Mouse (Mus musculus) thymus, adult 2 months (tissue): ENCODE data around the gene Mmel1. TPM values are rescaled to one million over a fixed set of nuclear protein-coding genes. Genes with fewer than 3 reads are reported as not detected.

ENCODE experiments used
- DNase-seq: peaks from one replicate; pipeline ENCODE4 v3.0.0; 2021
- H3K27ac ChIP-seq: fragments of 200-500 bp; 2 replicates; pipeline ENCODE4 v1.5.1; 2012; ENCODE audit warnings: low read length, control low read depth; ENCODE audit not compliant: control insufficient read depth, insufficient read depth
- H3K27me3 ChIP-seq: fragments of 200-500 bp; 2 replicates; pipeline ENCODE4 v1.6.1; 2012; ENCODE audit warnings: mild to moderate bottlenecking, low read length, moderate library complexity, mixed read lengths; ENCODE audit not compliant: control insufficient read depth, insufficient read depth
- H3K36me3 ChIP-seq: fragments of 200-500 bp; 2 replicates; pipeline ENCODE4 v1.6.1; 2012; ENCODE audit warnings: mild to moderate bottlenecking, low read length, moderate library complexity; ENCODE audit not compliant: control insufficient read depth, insufficient read depth
- H3K4me1 ChIP-seq: fragments of 200-500 bp; replicated peaks from 2 replicates; pipeline ENCODE4 v1.6.1; 2012; ENCODE audit warnings: low read length; ENCODE audit not compliant: control insufficient read depth, insufficient read depth
- H3K4me3 ChIP-seq: fragments of 200-500 bp; 2 replicates; pipeline ENCODE4 v1.5.1; 2012; ENCODE audit warnings: mild to moderate bottlenecking, low read length, control low read depth, moderate library complexity; ENCODE audit not compliant: control insufficient read depth, insufficient read depth
- CTCF ChIP-seq: fragments of 200-500 bp; IDR thresholded peaks from 2 replicates; pipeline ENCODE4 v1.5.1; 2012; ENCODE audit warnings: mild to moderate bottlenecking, control low read depth, low read length, moderate library complexity, borderline replicate concordance; ENCODE audit not compliant: control insufficient read depth, poor library complexity, insufficient read depth; ENCODE audit errors: extremely low read depth
- POLR2A ChIP-seq: fragments of 200-500 bp; IDR thresholded peaks from 2 replicates; pipeline ENCODE4 v1.6.1; 2012; ENCODE audit warnings: mild to moderate bottlenecking, low read length, control low read depth, moderate library complexity; ENCODE audit not compliant: control insufficient read depth, poor library complexity, insufficient read depth; ENCODE audit errors: extremely low read depth
- WGBS: fragments of 180-500 bp; shearing (Covaris S2); methylation state at CpG from one replicate; pipeline ENCODE4 v1.1.7; 2018; 5-methylcytosine and 5-hydroxymethylcytosine counted together
- polyA plus RNA-seq: library from polyadenylated mRNA; depleted of rRNA; stranded (reverse); fragments of >200 nt; gene quantifications from 2 replicates; pipeline ENCODE4 v1.2.3, GENCODE M21; 2012

The Mmel1 gene
- polyA plus RNA-seq, 1 experiment = 0.23 TPM

DNA sequence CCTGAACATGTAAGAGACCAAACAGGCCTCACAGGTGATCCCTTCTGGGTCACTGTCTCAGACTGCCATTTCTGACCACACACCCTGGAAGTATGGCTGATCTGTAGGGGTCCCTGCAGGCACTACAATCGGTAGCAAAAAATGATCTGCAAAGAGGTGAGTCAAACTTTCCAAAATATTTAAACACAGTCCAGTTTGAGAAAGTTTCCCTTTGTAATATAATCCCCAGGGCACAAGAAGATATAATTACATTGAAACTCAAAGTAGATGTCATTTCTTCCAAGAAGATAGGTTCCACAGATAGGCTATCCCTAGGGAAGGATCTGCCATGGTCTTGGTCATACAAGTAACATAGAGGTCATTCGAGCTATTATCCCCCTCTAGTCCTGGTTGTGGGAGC is 33.0 kb downstream of the Mmel1 start:
- Histone ChIP-seq H3K27me3 (no peaks in the 10 kb centered on the region), H3K4me3 (no peak overlapping the region), H3K36me3 (no peaks in the 10 kb centered on the region), H3K4me1 (peaks cover 19% of the 10 kb centered on the region), H3K27ac (no peak overlapping the region)
- TF ChIP-seq CTCF (no peak), POLR2A (no peak)
- 96% methylated on average over 2 of the region's 2 CpGs for WGBS
- DNase-seq = no peak

DNA sequence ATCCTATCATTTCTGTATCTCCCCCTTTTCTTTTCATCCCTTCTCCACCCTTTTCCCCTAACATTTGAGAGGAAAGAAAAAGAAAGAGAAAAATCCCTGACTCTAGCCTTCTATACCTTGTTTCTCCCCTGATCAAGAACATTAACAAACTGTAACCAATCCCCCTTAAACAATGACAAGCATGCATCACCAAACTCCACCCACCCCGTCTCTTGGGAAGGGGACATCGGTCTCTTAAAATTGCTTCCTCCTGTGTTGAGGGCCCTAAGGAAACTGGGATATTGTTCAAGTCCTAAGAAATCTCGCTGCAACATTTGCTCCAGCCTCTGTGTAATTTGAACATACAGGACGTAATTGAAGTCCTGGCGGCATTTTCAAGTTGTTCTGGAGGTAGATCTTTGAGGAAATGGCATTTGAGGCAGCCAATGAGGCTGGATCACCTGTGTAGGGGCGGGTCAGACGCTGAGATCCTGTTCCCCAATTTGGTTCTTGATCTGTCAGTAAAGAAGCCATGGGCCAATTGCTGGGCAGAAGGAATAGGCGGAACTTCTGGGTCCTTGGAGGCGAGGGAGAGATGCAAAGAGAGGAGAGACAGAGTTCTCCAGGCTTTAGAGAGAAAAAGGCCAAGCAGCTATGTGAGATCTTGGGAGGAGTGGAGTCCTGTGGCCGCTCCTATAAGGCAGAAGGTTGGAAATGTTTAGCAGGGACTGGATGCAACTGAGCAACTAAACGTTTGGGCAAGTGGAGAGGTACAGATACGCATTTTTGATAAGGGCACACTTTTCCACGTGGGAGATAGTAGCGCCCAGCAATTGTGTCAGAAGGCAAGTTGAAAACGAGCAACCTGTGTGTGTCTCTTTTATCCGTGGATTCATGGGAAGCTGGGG is 35.0 kb downstream of the Mmel1 start:
- H3K27ac ChIP-seq = no peak overlapping the region
- TF ChIP-seq CTCF (no peak), POLR2A (no peak)
- H3K4me3 ChIP-seq = peak overlapping the region; percentile 36
- peaks cover 9% of the 10 kb centered on the region for H3K4me1 ChIP-seq
- WGBS = under 1% methylated on average over 16 of the region's 16 CpGs
- H3K27me3 ChIP-seq = no peaks in the 10 kb centered on the region
- peak; percentile 91 for DNase-seq
- no peaks in the 10 kb centered on the region for H3K36me3 ChIP-seq

DNA sequence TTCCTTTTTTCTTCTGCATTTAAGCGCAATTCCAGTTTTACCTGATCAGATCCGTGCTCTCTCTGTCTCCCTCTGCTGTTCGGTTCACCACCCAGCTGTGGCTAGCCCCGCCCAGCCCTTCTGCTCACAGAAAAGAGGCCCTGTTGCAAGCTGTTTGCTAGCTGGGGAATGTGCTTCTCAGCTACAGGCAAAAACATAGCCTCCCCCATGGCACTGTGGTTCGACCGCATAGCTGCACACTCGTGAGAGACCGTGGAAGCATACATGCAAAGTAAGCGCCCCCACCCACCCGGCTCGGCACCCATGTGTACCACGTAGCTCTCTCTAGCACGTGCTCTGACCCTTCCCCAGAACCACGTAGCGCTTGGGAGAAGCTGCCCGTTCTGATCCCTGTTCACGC is 38.4 kb downstream of the Mmel1 start:
- TF ChIP-seq POLR2A (no peak), CTCF (peak; percentile 75; the same call in 1 of the 2 replicates)
- Histone ChIP-seq H3K4me1 (peaks cover 6% of the 10 kb centered on the region), H3K4me3 (no peak overlapping the region), H3K27me3 (no peaks in the 10 kb centered on the region), H3K36me3 (no peaks in the 10 kb centered on the region), H3K27ac (no peak overlapping the region)
- 49% methylated on average over 17 of the region's 17 CpGs for WGBS
- DNase-seq = peak; percentile 68

DNA sequence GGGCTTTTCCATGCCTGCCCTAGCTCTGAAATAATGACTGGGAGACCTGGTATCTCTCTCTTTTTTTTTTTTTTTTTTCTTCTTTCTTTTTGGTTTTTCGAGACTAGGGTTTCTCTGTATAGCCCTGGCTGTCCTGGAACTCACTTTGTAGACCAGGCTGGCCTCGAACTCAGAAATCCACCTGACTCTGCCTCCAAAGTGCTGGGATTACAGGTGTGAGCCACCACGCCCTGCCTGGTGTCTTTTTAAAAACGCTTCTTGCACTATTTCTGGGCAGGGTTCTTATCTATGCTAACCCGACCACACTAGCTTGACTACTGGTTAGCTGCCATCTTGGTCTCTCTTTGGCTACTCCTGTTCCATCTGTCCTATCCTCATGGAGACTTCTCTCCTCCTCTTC is 39.1 kb downstream of the Mmel1 start:
- Histone ChIP-seq H3K27ac (no peak overlapping the region), H3K27me3 (no peaks in the 10 kb centered on the region), H3K36me3 (no peaks in the 10 kb centered on the region), H3K4me3 (no peak overlapping the region), H3K4me1 (peaks cover 6% of the 10 kb centered on the region)
- no peak for TF ChIP-seq POLR2A
- TF ChIP-seq CTCF = no peak
- no peak for DNase-seq
- WGBS = 91% methylated on average over 5 of the region's 5 CpGs

DNA sequence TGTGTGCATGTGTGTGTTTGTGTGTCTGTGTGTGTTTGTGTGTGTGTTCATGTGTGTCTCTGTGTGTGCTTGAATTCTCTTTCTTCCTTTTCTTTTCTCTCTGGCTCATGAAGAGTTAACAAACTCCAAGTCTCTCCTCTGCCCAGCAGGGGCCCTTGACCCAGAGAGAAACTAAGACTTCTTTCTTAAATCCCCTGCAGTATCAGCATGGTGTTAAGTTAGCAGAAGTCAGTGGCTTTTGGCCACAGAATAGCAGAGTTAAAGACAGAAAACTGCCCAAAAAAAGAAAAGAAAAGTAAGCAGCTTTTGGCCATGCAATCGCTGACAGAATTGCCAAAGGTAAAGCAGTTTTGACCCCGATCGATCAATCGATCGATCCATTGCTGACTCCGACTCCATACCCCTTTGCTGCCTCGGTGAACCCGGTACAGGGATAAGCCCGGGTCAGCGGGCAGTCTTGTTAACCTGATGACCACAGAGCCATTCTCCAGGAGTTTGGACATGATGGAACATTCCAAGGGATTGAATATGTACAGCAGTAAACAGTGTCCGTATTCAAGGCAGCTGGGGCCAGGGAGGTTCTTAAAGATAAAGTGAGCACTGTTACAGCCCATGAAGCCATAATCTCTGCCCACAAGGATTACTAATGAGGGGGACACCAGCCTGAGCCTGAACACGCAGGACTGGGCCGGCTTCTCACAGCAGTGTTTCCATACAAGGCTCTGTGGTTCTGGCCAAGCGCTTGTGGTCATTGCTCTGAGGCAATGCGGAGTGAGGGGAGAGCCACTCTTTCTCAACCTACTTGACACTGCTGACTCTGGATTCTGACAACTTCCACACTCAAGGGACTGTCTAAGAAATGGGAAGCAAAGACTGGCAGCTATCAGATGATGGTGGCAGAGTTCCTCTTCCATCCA is 41.5 kb downstream of the Mmel1 start:
- 68% methylated on average over 15 of the region's 15 CpGs for WGBS
- H3K4me3 ChIP-seq = no peak overlapping the region

DNA sequence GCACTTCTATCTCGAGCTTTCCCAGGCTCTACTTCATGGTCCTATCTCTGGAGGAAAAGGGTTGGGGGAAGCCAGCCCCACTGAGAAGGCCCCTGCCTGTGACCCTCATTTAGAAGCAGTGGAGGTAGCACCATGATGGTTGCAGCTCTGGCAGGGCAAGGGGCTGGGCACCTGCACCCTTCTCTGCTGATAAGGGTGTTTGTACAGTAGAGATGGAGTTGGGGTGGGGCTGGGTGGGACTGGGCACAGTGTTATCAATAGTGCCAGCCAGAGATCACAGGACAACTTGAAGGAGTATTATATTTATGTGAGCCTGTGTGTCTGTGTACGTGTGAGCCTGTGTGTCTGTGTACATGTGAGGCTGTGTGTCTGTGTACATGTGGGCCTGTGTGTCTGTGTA is 42.3 kb downstream of the Mmel1 start:
- no peak for DNase-seq
- H3K27ac ChIP-seq = no peak overlapping the region
- 82% methylated on average over 2 of the region's 2 CpGs for WGBS
- no peaks in the 10 kb centered on the region for H3K36me3 ChIP-seq
- TF ChIP-seq POLR2A (no peak), CTCF (no peak)
- H3K4me3 ChIP-seq = no peak overlapping the region
- peaks cover 6% of the 10 kb centered on the region; the same call in 1 of the 2 replicates for H3K4me1 ChIP-seq
- no peaks in the 10 kb centered on the region for H3K27me3 ChIP-seq

More for the DNA sequence above, 41.5 kb downstream of the Mmel1 start:
- Histone ChIP-seq H3K4me1 (peaks cover 6% of the 10 kb centered on the region; the same call in 1 of the 2 replicates), H3K36me3 (no peaks in the 10 kb centered on the region), H3K27me3 (no peaks in the 10 kb centered on the region), H3K27ac (peak overlapping the region; percentile 13; the same call in 1 of the 2 replicates)
- DNase-seq = no peak
- no peak for TF ChIP-seq CTCF
- no peak for TF ChIP-seq POLR2A
